Mouse (Mus musculus) G1E-ER4 (cell line): ENCODE measurements around the gene Sucla2. TPM values are rescaled to one million over a fixed set of nuclear protein-coding genes. Genes with fewer than 3 reads are reported as not detected.

Experiments
- GATA1 ChIP-seq: IDR thresholded peaks from one replicate; pipeline ENCODE4 v1.8.0; 2012; ENCODE audit warnings: low read length, inconsistent platforms
- polyA plus RNA-seq: library from polyadenylated mRNA; stranded (reverse); fragments of >175 nt; gene quantifications from 2 replicates; pipeline ENCODE4 v1.2.3, GENCODE M21; 2012

The Sucla2 gene
- polyA plus RNA-seq, 1 experiment = 21.3 TPM

GRCm38 (mm10) chr14:73503237-73503933 lies 21.7 kb upstream of the Sucla2 start:
- TF ChIP-seq GATA1 = no peak

DNA sequence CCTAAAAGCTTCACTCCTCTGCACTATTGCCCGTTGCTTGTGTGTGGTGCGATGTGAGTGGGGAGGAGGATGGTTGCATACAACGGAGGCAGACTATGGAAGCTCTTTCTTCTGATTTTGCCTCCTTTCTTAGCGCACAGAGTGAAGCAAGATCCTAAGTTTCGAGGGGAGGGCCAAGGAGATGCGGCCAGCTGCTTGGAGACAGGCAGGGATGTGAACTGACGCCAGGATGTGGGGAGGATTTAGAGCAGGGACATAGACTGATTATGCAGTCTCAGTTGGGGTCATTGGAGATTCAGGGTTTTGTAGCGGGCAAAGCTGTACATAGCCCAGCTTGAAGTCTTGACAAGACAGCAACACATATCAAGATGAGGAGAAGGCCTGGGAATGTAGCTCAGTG lies 18.8 kb upstream of the Sucla2 start:
- no peak for TF ChIP-seq GATA1

GRCm38 (mm10) chr14:73507200-73507599 lies 17.9 kb upstream of the Sucla2 start:
- TF ChIP-seq GATA1 = no peak

GRCm38 (mm10) chr14:73507702-73508376 lies 17.3 kb upstream of the Sucla2 start:
- TF ChIP-seq GATA1 = no peak

- no peak for TF ChIP-seq GATA1
These were observed 16.3 kb upstream of the Sucla2 start for GRCm38 (mm10) chr14:73508630-73509395.

DNA sequence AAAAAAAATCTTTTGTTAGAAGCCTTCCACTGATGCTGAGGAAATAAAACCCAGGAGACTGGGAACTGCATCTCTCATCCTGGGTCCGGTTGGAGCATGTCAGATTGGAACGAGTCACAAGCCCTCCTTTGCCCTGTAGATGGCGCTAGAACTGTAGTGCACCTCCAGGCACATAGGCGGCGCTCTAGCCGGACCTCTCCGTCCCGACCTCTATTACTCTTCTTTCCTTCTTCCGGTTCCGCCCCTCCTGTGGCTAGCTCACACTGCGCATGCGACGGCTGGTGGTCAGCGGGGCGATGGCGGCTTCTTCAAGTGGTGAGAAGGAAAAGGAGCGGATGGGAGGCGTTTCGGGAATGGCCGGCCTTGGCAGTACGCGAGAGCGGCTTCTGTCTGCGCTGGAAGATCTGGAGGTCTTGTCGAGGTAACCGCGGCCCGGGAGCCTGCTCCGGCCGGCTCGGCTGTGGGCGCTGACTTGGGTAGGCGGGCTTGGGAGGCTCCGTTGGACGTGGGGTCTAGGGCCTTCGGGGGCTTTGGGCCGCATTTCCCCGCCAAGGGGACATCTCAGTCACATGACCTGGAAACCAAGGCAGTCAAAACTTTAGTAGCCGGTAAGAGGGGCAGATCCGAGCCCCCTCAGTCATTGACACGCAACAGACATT lies 15.2 kb upstream of the Sucla2 start, which contains the start of gene Med4:
TSS of gene Med4 (plus strand) at position 261 of the 659 bp plus-strand sequence.
- no peak for TF ChIP-seq GATA1

- TF ChIP-seq GATA1 = no peak
These were observed 983 bp upstream of the Sucla2 start for GRCm38 (mm10) chr14:73524136-73524535.

GRCm38 (mm10) chr14:73533755-73534465 lies 8.8 kb downstream of the Sucla2 start:
- TF ChIP-seq GATA1 = no peak

- TF ChIP-seq GATA1 = no peak
These were observed 10.5 kb downstream of the Sucla2 start for GRCm38 (mm10) chr14:73535641-73536040.

DNA sequence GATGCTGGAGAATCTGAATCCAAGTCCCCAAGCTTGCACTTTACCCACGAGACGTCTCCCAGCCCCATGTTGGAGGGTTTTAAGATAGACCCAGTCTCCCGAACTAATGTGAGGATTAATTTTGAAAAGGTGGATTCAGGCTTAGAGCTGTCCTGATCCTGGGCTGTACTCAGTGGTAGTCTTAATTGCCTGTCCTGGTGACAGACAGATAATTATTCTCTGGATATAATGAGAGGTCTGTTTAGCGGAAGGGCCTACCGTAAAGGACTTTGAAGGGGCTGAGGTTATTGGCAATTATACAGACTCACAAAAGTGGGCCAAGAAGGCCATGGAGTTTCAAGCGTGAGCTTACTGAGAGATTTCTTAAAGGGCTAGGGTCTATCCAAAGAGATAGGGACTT lies 18.7 kb downstream of the Sucla2 start:
- no peak for TF ChIP-seq GATA1

- no peak for TF ChIP-seq GATA1
These were observed 21.9 kb downstream of the Sucla2 start for GRCm38 (mm10) chr14:73547034-73547433.

GRCm38 (mm10) chr14:73548051-73548450 lies 22.9 kb downstream of the Sucla2 start, which contains the start of gene Nudt15:
Gene Nudt15, minus strand, starts transcription at chr14:73548242.
- TF ChIP-seq GATA1 = no peak

DNA sequence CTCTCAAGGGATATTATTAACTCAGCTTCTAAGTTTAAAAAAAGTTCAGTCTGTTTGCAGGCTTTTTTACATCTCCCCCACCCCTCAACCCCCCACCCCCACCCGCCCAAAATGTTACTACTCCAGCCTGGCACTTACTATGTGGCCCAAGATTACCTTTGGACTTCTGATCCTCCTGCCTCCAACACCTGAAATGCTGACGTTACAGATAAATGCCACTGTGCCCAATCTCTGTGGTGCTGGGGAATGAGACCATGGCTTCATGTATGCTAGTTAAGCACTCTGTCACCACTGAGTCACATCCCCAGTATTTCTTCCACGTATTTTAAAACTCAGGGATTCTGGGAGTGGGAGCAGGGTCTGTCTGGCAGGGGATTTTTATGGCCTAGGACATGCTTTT lies 25.2 kb downstream of the Sucla2 start:
- no peak for TF ChIP-seq GATA1

- TF ChIP-seq GATA1 = no peak
These were observed 25.6 kb downstream of the Sucla2 start for GRCm38 (mm10) chr14:73550732-73551131.

DNA sequence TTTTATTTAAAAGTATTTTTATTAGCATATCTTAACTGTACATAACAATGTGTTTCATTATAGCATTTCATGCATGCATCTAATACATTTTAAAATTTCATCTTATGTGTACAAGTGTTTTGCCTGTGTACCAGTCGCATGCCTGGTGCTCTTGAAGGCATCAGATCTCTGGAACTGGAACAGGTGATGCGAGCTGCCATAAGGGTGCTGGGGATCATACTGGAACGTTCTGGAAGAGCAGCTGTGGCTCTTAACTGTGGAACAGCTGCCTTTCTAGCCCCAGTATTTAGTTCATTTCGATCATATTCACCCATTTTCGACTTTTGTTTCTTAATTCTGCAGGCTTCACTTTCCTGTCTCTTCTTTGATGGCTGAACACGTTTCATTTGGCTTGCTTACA lies 26.0 kb downstream of the Sucla2 start:
- TF ChIP-seq GATA1 = no peak
